In the genomic region with DNA sequence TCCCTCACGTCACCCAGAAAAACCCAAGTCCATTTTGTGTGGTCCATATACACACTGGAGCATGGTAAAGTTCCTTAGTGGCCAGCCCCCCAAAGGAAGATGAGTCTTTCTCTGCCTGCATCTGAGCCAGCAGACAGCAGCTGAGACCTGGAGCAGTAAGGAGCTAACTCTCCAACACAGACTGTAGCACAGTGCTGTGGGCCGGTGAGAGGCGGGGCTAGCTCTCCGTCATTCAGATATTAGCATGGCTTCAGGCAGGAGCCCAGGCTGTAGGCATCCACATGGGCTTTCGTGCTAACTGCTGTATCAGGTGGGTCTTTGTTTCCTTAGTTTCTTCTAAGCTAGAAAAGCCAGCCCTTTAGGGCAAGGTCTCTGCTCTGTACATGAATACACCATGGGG, we compare ENCODE assay signal across 14 mouse cellular contexts. TPM values are rescaled to one million over a fixed set of nuclear protein-coding genes. Genes with fewer than 3 reads are reported as not detected.
DNase-seq lines count a peak whose midpoint lies in the region; ATAC-seq lines count a peak whose summit lies in the region.
"Had no signal": no experiment of that assay in that cellular context is flagged by ENCODE, and none has a peak within 500 bp of the region (broad histone marks: within the 10 kb centered on the region; RNA-seq: fewer than 3 reads in every experiment).

No protein-coding gene starts in this region.

- no peak overlapping the region for H3K9ac ChIP-seq in hindbrain, embryonic 12.5 days
- H3K9ac ChIP-seq in midbrain, embryonic 14.5 days (replicated peaks; ENCODE audit: low read length) = no peak overlapping the region

- WGBS in hindbrain, embryonic 12.5 days = 39% methylated on average over 5 of the region's 5 CpGs
- 45% methylated on average over 5 of the region's 5 CpGs for WGBS in midbrain, embryonic 14.5 days

- no peak overlapping the region for H3K4me2 ChIP-seq in hindbrain, embryonic 12.5 days (replicated peaks)
- H3K4me2 ChIP-seq in midbrain, embryonic 14.5 days (ENCODE audit: low read length) = no peak overlapping the region

- intact Hi-C loops in left cerebral cortex, postnatal 4 days (cut with DNase I) = loop anchor here (10.0 kb wide), 2 partner anchors 566 to 686 kb away; no protein-coding TSS in a partner anchor

- H3K27me3 ChIP-seq in hindbrain, embryonic 12.5 days = no peaks in the 10 kb centered on the region
- no peaks in the 10 kb centered on the region for H3K27me3 ChIP-seq in midbrain, embryonic 14.5 days (ENCODE audit: control insufficient read depth, insufficient read depth, low read length)

- H3K27ac ChIP-seq in hindbrain, embryonic 12.5 days = no peak overlapping the region
- H3K27ac ChIP-seq in midbrain, embryonic 14.5 days (replicated peaks; ENCODE audit: low read depth, low read length) = no peak overlapping the region
- H3K27ac ChIP-seq: kidney, postnatal 0 days had no signal

- DNase-seq in left cerebral cortex, postnatal 4 days = peak; percentile 36
- no peak for DNase-seq in left cerebral cortex, adult 9 months (ENCODE audit: low spot score in 2 of 2)
- peak; percentile 30 for DNase-seq in embryo, embryonic 10.5 days (ENCODE audit: low spot score)
- DNase-seq in midbrain, embryonic 14.5 days = peak; percentile 51
- no peak for DNase-seq in spleen, postnatal 14 days (ENCODE audit: low spot score in 2 of 2)
- DNase-seq in thymus, postnatal 14 days = no peak
- DNase-seq in thymus, postnatal 4 days = no peak
- DNase-seq: heart, adult 18-20 months; liver; lung, postnatal 14 days had no signal

- H3K4me3 ChIP-seq in hindbrain, embryonic 12.5 days = no peak overlapping the region
- no peak overlapping the region for H3K4me3 ChIP-seq in midbrain, embryonic 14.5 days (replicated peaks; ENCODE audit: low read depth, low read length)

- no peaks in the 10 kb centered on the region for H3K36me3 ChIP-seq in hindbrain, embryonic 12.5 days
- no peaks in the 10 kb centered on the region for H3K36me3 ChIP-seq in midbrain, embryonic 14.5 days (ENCODE audit: control insufficient read depth, insufficient read depth, low read length)

- no peaks in the 10 kb centered on the region for H3K9me3 ChIP-seq in hindbrain, embryonic 12.5 days (replicated peaks)
- H3K9me3 ChIP-seq in midbrain, embryonic 14.5 days (ENCODE audit: control insufficient read depth, low read length) = no peaks in the 10 kb centered on the region

- peak; percentile 64; the same call in 1 of the 2 replicates for ATAC-seq in hindbrain, embryonic 12.5 days (ENCODE audit: low FRiP score)
- peak; percentile 53 for ATAC-seq in midbrain, embryonic 14.5 days (ENCODE audit: low FRiP score, low TSS enrichment)

- H3K4me1 ChIP-seq in hindbrain, embryonic 12.5 days = no peaks in the 10 kb centered on the region
- H3K4me1 ChIP-seq in midbrain, embryonic 14.5 days (ENCODE audit: control insufficient read depth, insufficient read depth, low read length) = no peaks in the 10 kb centered on the region

RNA-seq across cellular contexts. Expression of gene Myrfl, which starts 6.1 kb away (rescaled TPM):
- total RNA-seq in left cerebral cortex, postnatal 4 days (2021) = under 1 TPM; 0.14 to 0.20 TPM
- 0.17 TPM in 1 of 2 replicates, not detected in the other for polyA plus RNA-seq in hindbrain, embryonic 12.5 days (2016; fragmentation: Nextera tagmentation; extraction: Ambion mirVana)
- polyA plus RNA-seq in midbrain, embryonic 14.5 days (2014; fragmentation: Nextera tagmentation; extraction: Ambion mirVana) = 0.14 TPM in 1 of 2 replicates, not detected in the other
- total RNA-seq: adrenal gland, adult 18-20 months; hematopoietic stem cell, adult 5-6 weeks had no signal

RNA-seq across cellular contexts. Expression of gene Rab3ip, which starts 60.0 kb away (rescaled TPM):
- total RNA-seq in left cerebral cortex, postnatal 4 days (2021) = 10 to 100 TPM; 41.2 to 42.9 TPM
- 40.4 and 44.1 TPM in 2 replicates for polyA plus RNA-seq in hindbrain, embryonic 12.5 days (2016; fragmentation: Nextera tagmentation; extraction: Ambion mirVana)
- 40.4 and 41.6 TPM in 2 replicates for polyA plus RNA-seq in midbrain, embryonic 14.5 days (2014; fragmentation: Nextera tagmentation; extraction: Ambion mirVana)

Comparison
In these comparisons a context has a peak if more than half of its experiments do, and no peak if none do; other contexts are left out.
1. DNase-seq: peak in left cerebral cortex, postnatal 4 days (single experiment), embryo, embryonic 10.5 days (single experiment) and midbrain, embryonic 14.5 days (single experiment); none in left cerebral cortex, adult 9 months (0 of 2), spleen, postnatal 14 days (0 of 2), thymus, postnatal 14 days (single experiment) and thymus, postnatal 4 days (single experiment).